Mouse (Mus musculus): ENCODE measurements around the gene Gipc3. TPM values are rescaled to one million over a fixed set of nuclear protein-coding genes. Genes with fewer than 3 reads are reported as not detected.

The Gipc3 gene
- polyA plus RNA-seq, 1 experiment from 2014 or later = 0.08 TPM

DNA sequence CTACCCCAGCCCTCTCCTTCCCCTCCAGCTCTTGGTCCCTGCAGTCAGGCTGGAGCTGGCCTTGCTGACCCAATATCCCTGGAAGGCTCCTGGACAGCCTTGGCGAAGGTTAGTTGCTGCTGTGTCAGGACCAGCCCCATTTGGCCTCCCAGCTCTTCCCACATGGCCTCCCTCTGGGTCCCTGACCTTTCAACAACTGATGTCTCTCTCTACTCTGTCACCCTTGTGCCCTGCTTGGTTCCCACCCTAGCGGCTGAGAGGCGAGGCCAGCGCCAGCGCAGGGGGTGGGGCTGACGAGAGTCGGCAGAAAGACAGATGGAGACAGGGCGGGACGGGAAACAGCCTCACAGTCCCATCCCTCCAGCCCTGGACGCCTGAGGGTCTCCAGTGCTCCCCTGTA lies 14.7 kb downstream of the Gipc3 start, which contains the start of gene Tbxa2r:
Gene Tbxa2r, plus strand, starts transcription at position 346 of the 400 bp plus-strand sequence.
- H3K9ac ChIP-seq = peak within 1 kb of the TSS; percentile 13; the same call in 1 of the 2 replicates
- H3K9me3 ChIP-seq (ENCODE audit: low read depth, low read length) = no peaks in the 10 kb centered on the region
- peak; percentile 74 for DNase-seq
- peak within 1 kb of the TSS; percentile 95 for H3K27ac ChIP-seq (ENCODE audit: low read depth)
- peaks cover 28% of the 10 kb centered on the region for H3K4me1 ChIP-seq (ENCODE audit: insufficient read depth)
- peaks cover 11% of the 10 kb centered on the region for H3K27me3 ChIP-seq (ENCODE audit: insufficient read depth, low read length)
- H3K4me2 ChIP-seq = peak within 1 kb of the TSS; percentile 51
- 0 out of 2 replicates have a peak, but pooled peaks have one; percentile 25 for TF ChIP-seq CTCF (IDR thresholded peaks at IDR 0.05; ENCODE audit: low read depth)
- peak within 1 kb of the TSS; percentile 19 for H3K4me3 ChIP-seq (ENCODE audit: low read depth, low read length)
- peak; percentile 52 for ATAC-seq (ENCODE audit: insufficient read depth)
- 6% methylated on average over 10 of the region's 10 CpGs for WGBS
- peaks cover 37% of the 10 kb centered on the region for H3K36me3 ChIP-seq (ENCODE audit: insufficient read depth)

GRCm38 (mm10) chr10:81327959-81328358 lies 15.1 kb downstream of the Gipc3 start:
- peaks cover 9% of the 10 kb centered on the region for H3K27me3 ChIP-seq (ENCODE audit: insufficient read depth, low read length)
- peaks cover 41% of the 10 kb centered on the region for H3K36me3 ChIP-seq (ENCODE audit: insufficient read depth)
- no peaks in the 10 kb centered on the region for H3K9me3 ChIP-seq (ENCODE audit: low read depth, low read length)
- H3K9ac ChIP-seq = no peak overlapping the region
- 20% methylated on average over 2 of the region's 2 CpGs for WGBS
- H3K27ac ChIP-seq (ENCODE audit: low read depth) = peak overlapping the region; percentile 95
- H3K4me1 ChIP-seq (ENCODE audit: insufficient read depth) = peaks cover 28% of the 10 kb centered on the region
- no peak for TF ChIP-seq CTCF (IDR thresholded peaks at IDR 0.05; ENCODE audit: low read depth)
- no peak for DNase-seq
- H3K4me2 ChIP-seq = peak overlapping the region; percentile 51; the same call in 1 of the 2 replicates
- ATAC-seq (ENCODE audit: insufficient read depth) = peak; percentile 1; the same call in 1 of the 2 replicates
- H3K4me3 ChIP-seq (ENCODE audit: low read depth, low read length) = 0 out of 2 replicates have a peak overlapping the region, but pooled peaks have one; percentile 19

- ATAC-seq (ENCODE audit: insufficient read depth) = no peak
- Histone ChIP-seq H3K9me3 (ENCODE audit: low read depth, low read length) (no peaks in the 10 kb centered on the region), H3K4me2 (no peak overlapping the region), H3K36me3 (ENCODE audit: insufficient read depth) (peaks cover 51% of the 10 kb centered on the region), H3K27ac (ENCODE audit: low read depth) (peak overlapping the region; percentile 47; the same call in 1 of the 2 replicates), H3K9ac (no peak overlapping the region), H3K4me1 (ENCODE audit: insufficient read depth) (peaks cover 25% of the 10 kb centered on the region), H3K27me3 (ENCODE audit: insufficient read depth, low read length) (no peaks in the 10 kb centered on the region), H3K4me3 (ENCODE audit: low read depth, low read length) (no peak overlapping the region)
- TF ChIP-seq CTCF (IDR thresholded peaks at IDR 0.05; ENCODE audit: low read depth) = no peak
- peak; percentile 60 for DNase-seq
- 68% methylated on average over 6 of the region's 6 CpGs for WGBS
Measured at GRCm38 (mm10) chr10:81326858-81327257, 16.2 kb downstream of the Gipc3 start.

- H3K4me2 ChIP-seq = no peak overlapping the region
- no peak for DNase-seq
- 88% methylated on average over 18 of the region's 18 CpGs for WGBS
- no peak overlapping the region for H3K9ac ChIP-seq
- no peaks in the 10 kb centered on the region for H3K27me3 ChIP-seq (ENCODE audit: insufficient read depth, low read length)
- no peak for ATAC-seq (ENCODE audit: insufficient read depth)
- H3K4me3 ChIP-seq (ENCODE audit: low read depth, low read length) = no peak overlapping the region
- H3K27ac ChIP-seq (ENCODE audit: low read depth) = 0 out of 2 replicates have a peak overlapping the region, but pooled peaks have one; percentile 42
- no peak for TF ChIP-seq CTCF (IDR thresholded peaks at IDR 0.05; ENCODE audit: low read depth)
- peaks cover 51% of the 10 kb centered on the region for H3K36me3 ChIP-seq (ENCODE audit: insufficient read depth)
- H3K4me1 ChIP-seq (ENCODE audit: insufficient read depth) = peaks cover 23% of the 10 kb centered on the region
- no peaks in the 10 kb centered on the region for H3K9me3 ChIP-seq (ENCODE audit: low read depth, low read length)
Measured at GRCm38 (mm10) chr10:81325781-81326180, 17.3 kb downstream of the Gipc3 start.

DNA sequence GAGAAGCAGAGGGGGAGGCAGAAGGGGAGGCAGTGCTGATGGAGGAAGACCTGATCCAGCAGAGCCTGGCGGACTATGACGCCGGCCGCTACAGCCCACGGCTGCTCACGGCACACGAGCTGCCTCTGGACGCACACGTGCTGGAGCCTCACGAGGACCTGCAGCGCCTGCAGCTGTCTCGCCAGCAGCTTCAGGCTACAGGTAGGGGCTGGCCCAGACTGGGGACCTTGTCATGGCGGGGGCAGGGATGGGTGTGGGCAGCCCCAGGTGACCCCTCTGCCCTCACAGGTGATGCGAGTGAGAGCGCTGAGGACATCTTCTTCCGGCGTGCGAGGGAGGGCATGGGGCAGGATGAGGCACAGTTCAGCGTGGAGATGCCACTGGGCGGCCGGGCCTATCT lies 17.9 kb downstream of the Gipc3 start:
- H3K36me3 ChIP-seq (ENCODE audit: insufficient read depth) = peaks cover 51% of the 10 kb centered on the region
- 93% methylated on average over 21 of the region's 21 CpGs for WGBS
- DNase-seq = no peak

GRCm38 (mm10) chr10:81323791-81324530 lies 19.1 kb downstream of the Gipc3 start:
- no peak for ATAC-seq (ENCODE audit: insufficient read depth)
- H3K4me3 ChIP-seq (ENCODE audit: low read depth, low read length) = no peak overlapping the region
- peaks cover 17% of the 10 kb centered on the region for H3K4me1 ChIP-seq (ENCODE audit: insufficient read depth)
- no peak for TF ChIP-seq CTCF (IDR thresholded peaks at IDR 0.05; ENCODE audit: low read depth)
- H3K27ac ChIP-seq (ENCODE audit: low read depth) = no peak overlapping the region
- H3K9ac ChIP-seq = no peak overlapping the region
- H3K27me3 ChIP-seq (ENCODE audit: insufficient read depth, low read length) = no peaks in the 10 kb centered on the region
- no peak overlapping the region for H3K4me2 ChIP-seq
- H3K36me3 ChIP-seq (ENCODE audit: insufficient read depth) = peaks cover 52% of the 10 kb centered on the region
- no peak for DNase-seq
- WGBS = 93% methylated on average over 18 of the region's 18 CpGs
- H3K9me3 ChIP-seq (ENCODE audit: low read depth, low read length) = no peaks in the 10 kb centered on the region

More for the DNA sequence above, 17.9 kb downstream of the Gipc3 start:
- Histone ChIP-seq H3K9me3 (ENCODE audit: low read depth, low read length) (no peaks in the 10 kb centered on the region), H3K27me3 (ENCODE audit: insufficient read depth, low read length) (no peaks in the 10 kb centered on the region), H3K27ac (ENCODE audit: low read depth) (no peak overlapping the region), H3K4me2 (no peak overlapping the region), H3K4me3 (ENCODE audit: low read depth, low read length) (no peak overlapping the region), H3K4me1 (ENCODE audit: insufficient read depth) (peaks cover 18% of the 10 kb centered on the region), H3K9ac (no peak overlapping the region)
- no peak for TF ChIP-seq CTCF (IDR thresholded peaks at IDR 0.05; ENCODE audit: low read depth)
- no peak for ATAC-seq (ENCODE audit: insufficient read depth)

GRCm38 (mm10) chr10:81323141-81323775 lies 19.8 kb downstream of the Gipc3 start:
- TF ChIP-seq CTCF (IDR thresholded peaks at IDR 0.05; ENCODE audit: low read depth) = no peak
- 89% methylated on average over 23 of the region's 23 CpGs for WGBS
- Histone ChIP-seq H3K27me3 (ENCODE audit: insufficient read depth, low read length) (no peaks in the 10 kb centered on the region), H3K4me3 (ENCODE audit: low read depth, low read length) (no peak overlapping the region), H3K9ac (no peak overlapping the region), H3K9me3 (ENCODE audit: low read depth, low read length) (no peaks in the 10 kb centered on the region), H3K4me2 (no peak overlapping the region), H3K27ac (ENCODE audit: low read depth) (no peak overlapping the region), H3K36me3 (ENCODE audit: insufficient read depth) (peaks cover 59% of the 10 kb centered on the region), H3K4me1 (ENCODE audit: insufficient read depth) (peaks cover 16% of the 10 kb centered on the region)
- no peak for DNase-seq
- ATAC-seq (ENCODE audit: insufficient read depth) = no peak
